Comparison of ENCODE assay signal across 8 mouse cellular contexts in the genomic region with DNA sequence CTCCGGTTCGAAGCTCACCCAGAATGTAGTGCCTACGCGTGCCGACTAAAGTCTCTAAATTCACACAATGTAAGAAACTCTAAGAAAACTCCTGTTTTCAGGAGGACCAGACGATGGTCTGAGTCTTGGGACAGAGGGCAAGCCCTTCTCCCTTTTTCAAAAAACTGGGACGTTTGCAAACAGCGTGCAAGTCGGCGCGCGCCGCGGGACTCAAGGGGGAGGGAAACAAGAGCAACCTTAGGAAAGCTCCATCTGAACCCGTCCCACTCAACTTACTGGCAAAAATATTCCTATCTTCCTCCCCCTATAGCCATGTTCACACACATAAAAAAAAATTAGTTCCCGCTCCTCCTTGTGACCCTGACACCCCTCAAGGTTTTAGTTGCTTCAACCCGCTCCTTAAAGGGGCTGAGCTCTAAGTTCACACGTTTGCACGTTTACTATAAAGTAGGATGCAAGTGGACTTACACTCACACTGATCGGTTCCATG. TPM values are rescaled to one million over a fixed set of nuclear protein-coding genes. Genes with fewer than 3 reads are reported as not detected.
DNase-seq lines count a peak whose midpoint lies in the region; ATAC-seq and TF ChIP-seq lines count a peak whose summit lies in the region.

No protein-coding gene starts in this region.

- DNase-seq in heart, adult 18-20 months, result no peak
- DNase-seq in Patski (ENCODE audit: low read depth, low spot score), result no peak
- no peak for DNase-seq in c-Kit-positive CD71-positive TER-119-positive erythroid progenitor cells, embryonic 14.5 days (ENCODE audit: low spot score)
- DNase-seq in frontal cortex, postnatal 25 days (ENCODE audit: low spot score in 2 of 2), result no peak

- no peak for TF ChIP-seq CTCF in Patski (IDR thresholded peaks at IDR 0.05)

- POLR2A ChIA-PET in Patski (lab: Charles Lee), result no interaction called here

- CTCF ChIA-PET in Patski (lab: Charles Lee), result interaction anchor here (1.1 to 1.2 kb wide), 2 partner anchors 13 to 74 kb away, joined by 3 read pairs; no protein-coding TSS in a partner anchor

- H3K4me2 ChIP-seq in heart, embryonic 12.5 days, result peak overlapping the region; percentile 87
- peak overlapping the region; percentile 85 for H3K4me2 ChIP-seq in forebrain, embryonic 13.5 days
- peak overlapping the region; percentile 94 for H3K4me2 ChIP-seq in kidney, embryonic 16.5 days (replicated peaks; ENCODE audit: low read depth, low read length)
- peak overlapping the region; percentile 93 for H3K4me2 ChIP-seq in midbrain, embryonic 15.5 days

- peak overlapping the region; percentile 49 for H3K9ac ChIP-seq in heart, embryonic 12.5 days
- H3K9ac ChIP-seq in forebrain, embryonic 13.5 days, result peak overlapping the region; percentile 73
- peak overlapping the region; percentile 73 for H3K9ac ChIP-seq in kidney, embryonic 16.5 days (replicated peaks; ENCODE audit: low read length)
- H3K9ac ChIP-seq in midbrain, embryonic 15.5 days, result peak overlapping the region; percentile 50

- in situ Hi-C loops in Patski (cut with MboI; ENCODE audit: low pct_unique_long_range_greater_than_20kb), result no loop called here

- WGBS in heart, embryonic 12.5 days, result under 1% methylated on average over 20 of the region's 20 CpGs
- 0% methylated on average over 20 of the region's 20 CpGs for WGBS in forebrain, embryonic 13.5 days
- 0% methylated on average over 20 of the region's 20 CpGs for WGBS in kidney, embryonic 16.5 days
- under 1% methylated on average over 17 of the region's 20 CpGs for WGBS in midbrain, embryonic 15.5 days

- no peak overlapping the region for H3K27ac ChIP-seq in heart, embryonic 12.5 days (ENCODE audit: poor library complexity, severe bottlenecking)
- peak overlapping the region; percentile 83 for H3K27ac ChIP-seq in forebrain, embryonic 13.5 days
- H3K27ac ChIP-seq in kidney, embryonic 16.5 days (ENCODE audit: low read length), result peak overlapping the region; percentile 79
- peak overlapping the region; percentile 72 for H3K27ac ChIP-seq in midbrain, embryonic 15.5 days

- peaks cover 30% of the 10 kb centered on the region for H3K4me1 ChIP-seq in heart, embryonic 12.5 days (replicated peaks)
- H3K4me1 ChIP-seq in forebrain, embryonic 13.5 days, result peaks cover 67% of the 10 kb centered on the region
- peaks cover 40% of the 10 kb centered on the region for H3K4me1 ChIP-seq in kidney, embryonic 16.5 days (ENCODE audit: insufficient read depth, low read length)
- peaks cover 62% of the 10 kb centered on the region for H3K4me1 ChIP-seq in midbrain, embryonic 15.5 days

- no peaks in the 10 kb centered on the region for H3K9me3 ChIP-seq in heart, embryonic 12.5 days (replicated peaks)
- no peaks in the 10 kb centered on the region for H3K9me3 ChIP-seq in forebrain, embryonic 13.5 days (replicated peaks)
- H3K9me3 ChIP-seq in kidney, embryonic 16.5 days (ENCODE audit: low read length), result no peaks in the 10 kb centered on the region
- no peaks in the 10 kb centered on the region for H3K9me3 ChIP-seq in midbrain, embryonic 15.5 days

- no peaks in the 10 kb centered on the region for H3K36me3 ChIP-seq in heart, embryonic 12.5 days
- peaks cover 15% of the 10 kb centered on the region for H3K36me3 ChIP-seq in forebrain, embryonic 13.5 days (ENCODE audit: poor library complexity, severe bottlenecking)
- no peaks in the 10 kb centered on the region for H3K36me3 ChIP-seq in kidney, embryonic 16.5 days (ENCODE audit: insufficient read depth, low read length)
- no peaks in the 10 kb centered on the region for H3K36me3 ChIP-seq in midbrain, embryonic 15.5 days (replicated peaks)

- no peak for ATAC-seq in heart, embryonic 12.5 days (ENCODE audit: insufficient number of reproducible peaks, low FRiP score)
- peak; percentile 2 for ATAC-seq in Patski
- peak; percentile 1; the same call in 1 of the 2 replicates for ATAC-seq in forebrain, embryonic 13.5 days
- peak; percentile 5; the same call in 1 of the 2 replicates for ATAC-seq in kidney, embryonic 16.5 days (ENCODE audit: low FRiP score, low TSS enrichment)
- ATAC-seq in midbrain, embryonic 15.5 days (replicated peaks), result no peak

- H3K4me3 ChIP-seq in heart, embryonic 12.5 days, result peak overlapping the region; percentile 66
- H3K4me3 ChIP-seq in forebrain, embryonic 13.5 days, result peak overlapping the region; percentile 63
- peak overlapping the region; percentile 70 for H3K4me3 ChIP-seq in kidney, embryonic 16.5 days (ENCODE audit: low read length)
- peak overlapping the region; percentile 62 for H3K4me3 ChIP-seq in midbrain, embryonic 15.5 days

- peaks cover 32% of the 10 kb centered on the region for H3K27me3 ChIP-seq in heart, embryonic 12.5 days (replicated peaks)
- H3K27me3 ChIP-seq in Patski, result peaks cover 23% of the 10 kb centered on the region
- H3K27me3 ChIP-seq in forebrain, embryonic 13.5 days, result peaks cover 13% of the 10 kb centered on the region; the same call in 1 of the 2 replicates
- H3K27me3 ChIP-seq in kidney, embryonic 16.5 days (ENCODE audit: insufficient read depth, low read length), result peaks cover 22% of the 10 kb centered on the region
- H3K27me3 ChIP-seq in midbrain, embryonic 15.5 days (replicated peaks), result no peaks in the 10 kb centered on the region

RNA-seq across cellular contexts. Expression of a gene that starts 0.3 kb away (rescaled TPM):
- polyA plus RNA-seq in heart, embryonic 12.5 days (2016; fragmentation: Nextera tagmentation; extraction: Ambion mirVana), result 0.95 and 1.5 TPM in 2 replicates
- 10 to 100 TPM in 1 of 2 experiments, 1 to 10 TPM in 1; 8.9 to 14.7 TPM for total RNA-seq in heart, adult 18-20 months (2021)
- polyA plus RNA-seq in Patski (2021), result 3.2 TPM
- 5.8 and 9.1 TPM in 2 replicates for polyA plus RNA-seq in forebrain, embryonic 13.5 days (2015; fragmentation: Nextera tagmentation; extraction: Ambion mirVana)
- polyA plus RNA-seq in kidney, embryonic 16.5 days (2015; fragmentation: Nextera tagmentation; extraction: Ambion mirVana), result 8.7 and 9.0 TPM in 2 replicates
- 7.0 and 7.1 TPM in 2 replicates for polyA plus RNA-seq in midbrain, embryonic 15.5 days (2015; fragmentation: Nextera tagmentation; extraction: Ambion mirVana)

Comparison
In these comparisons a context has a peak if more than half of its experiments do, and no peak if none do; other contexts are left out.
1. ATAC-seq: peak in Patski (single experiment), forebrain, embryonic 13.5 days (single experiment) and kidney, embryonic 16.5 days (single experiment); none in heart, embryonic 12.5 days (single experiment) and midbrain, embryonic 15.5 days (single experiment).
2. Peak in every context shown above with its lines, with median percentiles within 50 percentile points of each other: H3K4me2 ChIP-seq, H3K4me3 ChIP-seq and H3K9ac ChIP-seq.